Mouse (Mus musculus) layer of hippocampus, adult 8-10 months (tissue): ENCODE results near the gene Ano6. TPM values are rescaled to one million over a fixed set of nuclear protein-coding genes. Genes with fewer than 3 reads are reported as not detected.

Source experiments
- DNase-seq, 2 experiments: peaks; one replicate each; pipeline ENCODE4 v3.0.0; 2022; ENCODE audit warnings: low spot score in 2 of 2
- total RNA-seq, 4 experiments: library from RNA; stranded (reverse); gene quantifications; 2 replicates each; pipeline ENCODE4 v1.2.4; 2022

Ano6 gene
- total RNA-seq, 4 experiments from 2014 or later: 27.0 to 34.1 (median 29.7) TPM

- no peak for DNase-seq
These were observed 131.9 kb downstream of the Ano6 start for GRCm38 (mm10) chr15:95922558-95922957.

GRCm38 (mm10) chr15:95925334-95925986, 134.8 kb downstream of the Ano6 start:
- DNase-seq: no peak

- DNase-seq: no peak
These were observed 138.4 kb downstream of the Ano6 start for GRCm38 (mm10) chr15:95929087-95929486.

- peak; percentile 52 to 68 for DNase-seq
These were observed 140.6 kb downstream of the Ano6 start for GRCm38 (mm10) chr15:95931013-95931775.

GRCm38 (mm10) chr15:95932358-95932757, 141.7 kb downstream of the Ano6 start:
- peak; percentile 56 to 65 for DNase-seq

- DNase-seq: peak; percentile 37 to 49
These were observed 144.5 kb downstream of the Ano6 start for GRCm38 (mm10) chr15:95935141-95935540.

- DNase-seq: no peak
These were observed 152.8 kb downstream of the Ano6 start for GRCm38 (mm10) chr15:95943470-95943869.

- DNase-seq: no peak
These were observed 153.7 kb downstream of the Ano6 start for GRCm38 (mm10) chr15:95944299-95944698.

- DNase-seq: no peak
These were observed 155.5 kb downstream of the Ano6 start for GRCm38 (mm10) chr15:95945951-95946708.

- DNase-seq: no peak
These were observed 157.8 kb downstream of the Ano6 start for GRCm38 (mm10) chr15:95948411-95948810.

- no peak for DNase-seq
These were observed 158.7 kb downstream of the Ano6 start for GRCm38 (mm10) chr15:95949336-95949735.

GRCm38 (mm10) chr15:95951497-95951896, 160.9 kb downstream of the Ano6 start:
- no peak for DNase-seq

GRCm38 (mm10) chr15:95956692-95957091, 166.0 kb downstream of the Ano6 start:
- DNase-seq: no peak

- DNase-seq: no peak
These were observed 171.9 kb downstream of the Ano6 start for GRCm38 (mm10) chr15:95962411-95963123.

- DNase-seq: no peak
These were observed 172.5 kb downstream of the Ano6 start for GRCm38 (mm10) chr15:95963124-95963482.

- DNase-seq: peak in 1 of 2 experiments; percentile 25
These were observed 173.0 kb downstream of the Ano6 start for GRCm38 (mm10) chr15:95963533-95964250.

GRCm38 (mm10) chr15:95964251-95964561, 173.6 kb downstream of the Ano6 start:
- DNase-seq: peak; percentile 48 to 51

- no peak for DNase-seq
These were observed 176.3 kb downstream of the Ano6 start for GRCm38 (mm10) chr15:95966979-95967378.

- no peak for DNase-seq
These were observed 177.0 kb downstream of the Ano6 start for GRCm38 (mm10) chr15:95967516-95968196.

GRCm38 (mm10) chr15:95969596-95969995, 179.0 kb downstream of the Ano6 start:
- no peak for DNase-seq
